Mouse (Mus musculus) heart, embryonic 11.5 days (tissue): ENCODE measurements around the gene Arhgef40. TPM values are rescaled to one million over a fixed set of nuclear protein-coding genes. Genes with fewer than 3 reads are reported as not detected.
"Not testable (repeated sequence)": the region's sequence is repeated elsewhere in the genome, so short reads cannot be mapped to it uniquely, and the experiment has no call there.

Experiments used
- ATAC-seq: fragments of 200-750 bp; cut with Nextera tagmentation; replicated peaks from 2 replicates; pipeline ENCODE4 v1.8.0; 2017; ENCODE audit warnings: moderate library complexity; ENCODE audit not compliant: insufficient number of reproducible peaks, low FRiP score, low TSS enrichment
- H3K27ac ChIP-seq: fragments of 300-500 bp; sonication (generic); 2 replicates; pipeline ENCODE4 v1.5.1; 2014; ENCODE audit warnings: mild to moderate bottlenecking, low read depth, low read length
- H3K27me3 ChIP-seq: fragments of 300-500 bp; sonication (generic); 2 replicates; pipeline ENCODE4 v1.6.1; 2014; ENCODE audit warnings: mild to moderate bottlenecking, low read length, mixed read lengths; ENCODE audit not compliant: control insufficient read depth, insufficient read depth
- H3K36me3 ChIP-seq: fragments of 300-500 bp; sonication (generic); 2 replicates; pipeline ENCODE4 v1.6.1; 2014; ENCODE audit warnings: mild to moderate bottlenecking, low read length, moderate library complexity, mixed read lengths; ENCODE audit not compliant: control insufficient read depth, insufficient read depth
- H3K4me1 ChIP-seq: fragments of 300-500 bp; sonication (generic); 2 replicates; pipeline ENCODE4 v1.6.1; 2014; ENCODE audit warnings: low read length; ENCODE audit not compliant: control insufficient read depth, insufficient read depth
- H3K4me2 ChIP-seq: fragments of 300-500 bp; sonication (generic); 2 replicates; pipeline ENCODE4 v1.6.1; 2014; ENCODE audit warnings: mild to moderate bottlenecking, moderate library complexity
- H3K4me3 ChIP-seq: fragments of 300-500 bp; sonication (generic); 2 replicates; pipeline ENCODE4 v1.5.1; 2014; ENCODE audit warnings: low read depth, low read length
- H3K9ac ChIP-seq: fragments of 300-500 bp; sonication (generic); 2 replicates; pipeline ENCODE4 v1.6.1; 2014; ENCODE audit warnings: mild to moderate bottlenecking, low read depth, low read length, moderate library complexity
- H3K9me3 ChIP-seq: fragments of 300-500 bp; sonication (generic); replicated peaks from 2 replicates; pipeline ENCODE4 v1.6.1; 2016; ENCODE audit warnings: low read length; ENCODE audit not compliant: control insufficient read depth
- WGBS: fragments of 180-500 bp; shearing (Covaris S2); extraction: QIAGEN DNeasy Blood & Tissue Kit; methylation state at CpG from one replicate; pipeline ENCODE4 v1.1.7; 2014; ENCODE audit not compliant: insufficient replicate concordance; 5-methylcytosine and 5-hydroxymethylcytosine counted together
- polyA plus RNA-seq: library from polyadenylated mRNA; unstranded; fragments of >200 nt; fragmentation: Nextera tagmentation; extraction: Ambion mirVana; gene quantifications from 2 replicates; pipeline ENCODE4 v1.2.1, GENCODE M21; 2014

The Arhgef40 gene
- polyA plus RNA-seq, 1 experiment from 2014 or later, result 58.3 TPM

GRCm38 (mm10) chr14:52022709-52023459, 38.4 kb downstream of the Arhgef40 start:
- Histone ChIP-seq H3K36me3 (no peaks in the 10 kb centered on the region), H3K4me3 (peak overlapping the region; percentile 26), H3K4me1 (peaks cover 19% of the 10 kb centered on the region), H3K4me2 (peak overlapping the region; percentile 66), H3K27ac (peak overlapping the region; percentile 43), H3K9ac (peak overlapping the region; percentile 7; the same call in 1 of the 2 replicates), H3K9me3 (no peaks in the 10 kb centered on the region), H3K27me3 (no peaks in the 10 kb centered on the region)
- WGBS, result 6% methylated on average over 23 of the region's 23 CpGs
- ATAC-seq, result peak; percentile 29; the same call in 1 of the 2 replicates

DNA sequence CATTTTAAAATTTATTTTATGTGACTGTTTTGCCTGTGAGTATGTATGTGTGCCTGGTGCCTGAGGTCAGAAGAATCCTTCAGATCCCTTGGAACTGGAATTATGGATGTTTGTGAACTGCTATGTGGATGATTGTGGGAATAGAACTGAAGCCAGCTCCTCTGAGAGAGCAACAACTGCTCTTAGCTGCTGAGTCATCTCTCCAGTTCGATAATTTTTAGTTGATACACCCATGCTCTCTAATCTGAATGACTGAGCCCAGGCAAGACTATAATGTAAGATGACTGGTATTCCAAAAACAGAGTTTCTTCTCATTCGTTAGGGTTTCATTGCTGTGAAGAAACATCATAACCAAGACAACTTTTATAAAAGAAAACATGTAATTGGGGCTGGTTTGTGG, 39.6 kb downstream of the Arhgef40 start:
- WGBS, result 70% methylated on average over 2 of the region's 2 CpGs
- ATAC-seq, result no peak
- Histone ChIP-seq H3K27ac (no peak overlapping the region), H3K36me3 (no peaks in the 10 kb centered on the region), H3K9me3 (no peaks in the 10 kb centered on the region), H3K4me3 (no peak overlapping the region), H3K4me1 (peaks cover 11% of the 10 kb centered on the region), H3K27me3 (no peaks in the 10 kb centered on the region), H3K4me2 (no peak overlapping the region), H3K9ac (no peak overlapping the region)

DNA sequence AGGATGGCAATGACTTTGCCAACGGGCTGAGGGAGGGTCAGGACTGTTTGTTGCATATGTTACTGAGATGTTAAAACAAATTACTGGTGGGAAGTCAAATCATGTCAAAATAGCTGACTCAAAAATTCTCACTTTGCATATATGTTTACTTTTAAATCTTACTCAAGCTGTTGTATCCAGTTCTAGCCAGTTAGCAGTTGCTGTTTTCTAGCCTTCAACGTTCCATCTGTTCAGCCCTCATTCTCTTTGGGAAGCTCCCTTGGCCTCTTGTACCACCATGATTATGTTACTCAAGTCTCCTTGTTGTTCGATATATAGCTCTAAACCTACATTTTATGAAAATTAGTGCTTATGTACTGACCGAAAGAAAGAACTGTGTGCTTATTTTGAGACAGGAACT, 41.8 kb downstream of the Arhgef40 start:
- H3K9me3 ChIP-seq, result no peaks in the 10 kb centered on the region
- no peaks in the 10 kb centered on the region for H3K36me3 ChIP-seq
- no peak overlapping the region for H3K4me2 ChIP-seq
- H3K4me1 ChIP-seq, result peaks cover 7% of the 10 kb centered on the region
- no peak for ATAC-seq
- no peak overlapping the region for H3K4me3 ChIP-seq
- H3K27ac ChIP-seq, result no peak overlapping the region
- no peak overlapping the region for H3K9ac ChIP-seq
- H3K27me3 ChIP-seq, result no peaks in the 10 kb centered on the region
- 79% methylated on average over 4 of the region's 4 CpGs for WGBS

DNA sequence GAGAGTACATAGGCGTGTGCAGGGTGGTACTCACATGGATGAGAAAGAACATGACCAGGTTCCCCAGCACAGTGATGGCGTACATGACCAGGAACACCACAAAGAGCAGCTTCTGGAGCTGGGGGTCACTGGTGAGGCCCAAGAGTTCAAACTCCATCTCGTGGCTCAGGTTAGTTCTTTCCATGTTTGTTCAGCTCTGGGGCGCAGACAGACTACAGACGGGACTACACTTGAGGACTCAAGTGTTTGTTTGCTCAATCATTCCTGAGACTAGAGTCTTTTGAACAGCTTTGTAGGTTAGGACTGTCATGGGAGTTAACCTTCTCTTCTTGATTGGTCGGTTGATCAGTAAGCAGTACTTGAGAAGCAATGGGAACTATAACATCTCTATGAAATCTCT, 51.4 kb downstream of the Arhgef40 start:
- Histone ChIP-seq H3K36me3 (no peaks in the 10 kb centered on the region), H3K9ac (no peak overlapping the region), H3K27me3 (no peaks in the 10 kb centered on the region), H3K4me1 (no peaks in the 10 kb centered on the region), H3K27ac (no peak overlapping the region), H3K4me2 (no peak overlapping the region), H3K9me3 (no peaks in the 10 kb centered on the region), H3K4me3 (no peak overlapping the region)
- WGBS, result 78% methylated on average over 6 of the region's 6 CpGs
- ATAC-seq, result no peak

- no peak for ATAC-seq
- 76% methylated on average over 5 of the region's 5 CpGs for WGBS
- no peak overlapping the region for H3K9ac ChIP-seq
- no peaks in the 10 kb centered on the region for H3K9me3 ChIP-seq
- no peaks in the 10 kb centered on the region for H3K27me3 ChIP-seq
- H3K4me1 ChIP-seq, result no peaks in the 10 kb centered on the region
- H3K4me2 ChIP-seq, result no peak overlapping the region
- H3K4me3 ChIP-seq, result no peak overlapping the region
- H3K27ac ChIP-seq, result no peak overlapping the region
- no peaks in the 10 kb centered on the region for H3K36me3 ChIP-seq
These were observed 54.8 kb downstream of the Arhgef40 start for GRCm38 (mm10) chr14:52039332-52039731.

DNA sequence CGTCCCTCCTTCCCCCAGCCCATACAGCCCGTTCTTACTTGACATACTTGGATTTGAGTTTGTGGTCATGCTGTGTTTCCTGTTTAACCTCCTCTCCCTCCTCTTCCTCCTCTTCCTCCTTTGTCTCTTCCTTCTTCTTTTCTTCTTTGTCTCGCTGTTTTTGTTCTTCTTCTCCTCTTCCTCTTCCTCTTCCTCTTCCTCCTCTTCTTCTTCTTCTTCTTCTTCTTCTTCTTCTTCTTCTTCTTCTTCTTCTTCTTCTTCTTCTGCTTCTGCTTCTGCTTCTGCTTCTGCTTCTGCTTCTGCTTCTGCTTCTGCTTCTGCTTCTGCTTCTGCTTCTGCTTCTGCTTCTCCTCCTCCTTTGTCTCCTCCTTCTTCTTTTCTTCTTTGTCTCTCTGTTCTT, 57.8 kb downstream of the Arhgef40 start, which contains the start of gene Olfr221:
Gene Olfr221 (minus strand): TSS at position 101 of the 400 bp plus-strand sequence.
- H3K4me3 ChIP-seq, H3K4me1 ChIP-seq, H3K27ac ChIP-seq, H3K36me3 ChIP-seq, H3K27me3 ChIP-seq, H3K9me3 ChIP-seq, H3K9ac ChIP-seq, ATAC-seq, H3K4me2 ChIP-seq: not testable (repeated sequence)
- WGBS, result 51% methylated on average over 3 of the region's 3 CpGs

GRCm38 (mm10) chr14:52043446-52043845, 58.9 kb downstream of the Arhgef40 start:
- Histone ChIP-seq H3K9me3 (no peaks in the 10 kb centered on the region), H3K9ac (no peak overlapping the region), H3K4me3 (no peak overlapping the region), H3K36me3 (no peaks in the 10 kb centered on the region), H3K27me3 (no peaks in the 10 kb centered on the region), H3K27ac (no peak overlapping the region), H3K4me1 (peaks cover 6% of the 10 kb centered on the region), H3K4me2 (no peak overlapping the region)
- no peak for ATAC-seq
- 60% methylated on average over 6 of the region's 6 CpGs for whole genome bisulfite sequencing

GRCm38 (mm10) chr14:52044901-52045678, 60.6 kb downstream of the Arhgef40 start:
- 0 out of 2 replicates have a peak, but pooled peaks have one; percentile 55 for ATAC-seq
- Histone ChIP-seq H3K36me3 (no peaks in the 10 kb centered on the region), H3K4me1 (peaks cover 6% of the 10 kb centered on the region), H3K4me2 (peak overlapping the region; percentile 22; the same call in 1 of the 2 replicates), H3K9ac (no peak overlapping the region), H3K27ac (no peak overlapping the region), H3K4me3 (no peak overlapping the region), H3K27me3 (no peaks in the 10 kb centered on the region), H3K9me3 (no peaks in the 10 kb centered on the region)
- WGBS, result 9% methylated on average over 8 of the region's 8 CpGs
